Mouse (Mus musculus) midbrain, embryonic 12.5 days (tissue): ENCODE results near the gene Ldb3. TPM values are rescaled to one million over a fixed set of nuclear protein-coding genes. Genes with fewer than 3 reads are reported as not detected.

Source experiments
- ATAC-seq: fragments of 200-750 bp; cut with Nextera tagmentation; 2 replicates; pipeline ENCODE4 v1.8.0; 2017; ENCODE audit warnings: low read depth, moderate TSS enrichment, moderate library complexity; ENCODE audit not compliant: low FRiP score
- H3K27ac ChIP-seq: fragments of 300-500 bp; sonication (generic); replicated peaks from 2 replicates; pipeline ENCODE4 v1.5.1; 2016; ENCODE audit warnings: mild to moderate bottlenecking
- H3K27me3 ChIP-seq: fragments of 300-500 bp; sonication (generic); 2 replicates; pipeline ENCODE4 v1.6.1; 2016; ENCODE audit warnings: mild to moderate bottlenecking
- H3K36me3 ChIP-seq: fragments of 300-500 bp; sonication (generic); 2 replicates; pipeline ENCODE4 v1.6.1; 2016
- H3K4me1 ChIP-seq: fragments of 300-500 bp; sonication (generic); 2 replicates; pipeline ENCODE4 v1.6.1; 2016
- H3K4me2 ChIP-seq: fragments of 300-500 bp; sonication (generic); replicated peaks from 2 replicates; pipeline ENCODE4 v1.6.1; 2016; ENCODE audit warnings: mild to moderate bottlenecking, moderate library complexity
- H3K4me3 ChIP-seq: fragments of 300-500 bp; sonication (generic); 2 replicates; pipeline ENCODE4 v1.5.1; 2016; ENCODE audit warnings: mild to moderate bottlenecking
- H3K9ac ChIP-seq: fragments of 300-500 bp; sonication (generic); replicated peaks from 2 replicates; pipeline ENCODE4 v1.6.1; 2016; ENCODE audit warnings: mild to moderate bottlenecking, moderate library complexity
- H3K9me3 ChIP-seq: fragments of 300-500 bp; sonication (generic); 2 replicates; pipeline ENCODE4 v1.6.1; 2016; ENCODE audit warnings: mild to moderate bottlenecking
- WGBS: fragments of 180-500 bp; shearing (Covaris S2); methylation state at CpG from one replicate; pipeline ENCODE4 v1.1.7; 2016; 5-methylcytosine and 5-hydroxymethylcytosine counted together
- polyA plus RNA-seq: library from polyadenylated mRNA; unstranded; fragments of >200 nt; fragmentation: Nextera tagmentation; extraction: Ambion mirVana; gene quantifications from 2 replicates; pipeline ENCODE4 v1.2.1, GENCODE M21; 2016

Gene Ldb3
- polyA plus RNA-seq, 1 experiment from 2014 or later: 0.13 TPM

- H3K4me3 ChIP-seq: no peak overlapping the region
- ATAC-seq: peak; percentile 66; the same call in 1 of the 2 replicates
- 64% methylated on average over 6 of the region's 6 CpGs for WGBS
- no peaks in the 10 kb centered on the region for H3K36me3 ChIP-seq
- H3K9ac ChIP-seq: no peak overlapping the region
- peaks cover 11% of the 10 kb centered on the region for H3K4me1 ChIP-seq
- H3K27me3 ChIP-seq: no peaks in the 10 kb centered on the region
- H3K4me2 ChIP-seq: no peak overlapping the region
- peak overlapping the region; percentile 36; the same call in 1 of the 2 replicates for H3K27ac ChIP-seq
- no peaks in the 10 kb centered on the region for H3K9me3 ChIP-seq
Observed at GRCm38 (mm10) chr14:34483469-34484341, 104.8 kb downstream of the Ldb3 start.

Other genes starting within 250 kb of the Ldb3 start
- gene Fam25c, start 233.2 kb downstream of the Ldb3 start, polyA plus RNA-seq: not detected in 2 replicates
- gene Sncg, start 213.9 kb downstream of the Ldb3 start, polyA plus RNA-seq: 50.9 and 63.4 TPM in 2 replicates
- 6.7 and 6.8 TPM in 2 replicates for gene Mmrn2, start 213.2 kb downstream of the Ldb3 start, polyA plus RNA-seq
- gene Bmpr1a, start 85.3 kb downstream of the Ldb3 start, polyA plus RNA-seq: 43.3 and 44.1 TPM in 2 replicates
- not detected in 2 replicates for gene 9230112D13Rik, start 65.9 kb downstream of the Ldb3 start, polyA plus RNA-seq
- gene Opn4, start 11.5 kb upstream of the Ldb3 start, polyA plus RNA-seq: 0.51 TPM in 1 of 2 replicates, not detected in the other
- gene Wapl, start 85.2 kb upstream of the Ldb3 start, polyA plus RNA-seq: 34.4 and 40.6 TPM in 2 replicates
- gene Grid1, start 231.4 kb upstream of the Ldb3 start, polyA plus RNA-seq: 1.3 TPM in 2 replicates